In the genomic region with DNA sequence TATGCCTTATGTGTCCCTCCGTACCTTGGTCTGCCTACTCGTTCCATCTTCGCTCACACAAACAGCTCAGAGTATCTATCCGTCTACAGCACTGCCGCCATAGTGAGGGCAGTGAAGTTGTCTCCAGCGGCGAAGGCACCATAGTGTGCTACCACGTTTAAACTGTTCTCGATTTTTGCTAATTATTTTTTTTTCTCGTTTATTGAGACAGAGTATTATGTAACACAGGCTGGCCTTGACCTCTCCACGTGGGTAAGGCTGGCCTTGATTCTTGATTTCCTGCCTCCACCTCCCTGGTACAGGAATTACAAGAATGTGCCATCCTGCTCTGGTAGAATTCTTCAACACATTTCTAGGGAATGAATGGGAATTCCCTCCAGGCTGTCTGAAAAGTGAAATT, we compare ENCODE assay signal across 28 mouse cellular contexts.
"Had no signal": no experiment of that assay in that cellular context is flagged by ENCODE, and none has a peak within 500 bp of the region (broad histone marks: within the 10 kb centered on the region; RNA-seq: fewer than 3 reads in every experiment).

No protein-coding gene starts in this region.

- H3K27me3 ChIP-seq: embryonic facial prominence, embryonic 12.5 days; embryonic facial prominence, embryonic 13.5 days; embryonic facial prominence, embryonic 15.5 days; forebrain, embryonic 12.5 days; forebrain, embryonic 13.5 days; forebrain, embryonic 15.5 days had no signal

- H3K4me1 ChIP-seq: embryonic facial prominence, embryonic 10.5 days; embryonic facial prominence, embryonic 15.5 days; forebrain, embryonic 10.5 days; forebrain, embryonic 12.5 days; forebrain, embryonic 13.5 days; forebrain, embryonic 15.5 days had no signal

- H3K36me3 ChIP-seq: embryonic facial prominence, embryonic 10.5 days; embryonic facial prominence, embryonic 12.5 days; embryonic facial prominence, embryonic 13.5 days; embryonic facial prominence, embryonic 15.5 days; forebrain, embryonic 10.5 days; forebrain, embryonic 12.5 days; forebrain, embryonic 15.5 days had no signal

- H3K9ac ChIP-seq: embryonic facial prominence, embryonic 12.5 days; embryonic facial prominence, embryonic 13.5 days; embryonic facial prominence, embryonic 15.5 days; forebrain, embryonic 12.5 days; forebrain, embryonic 13.5 days; forebrain, embryonic 15.5 days; forebrain, postnatal 0 days had no signal

- H3K27ac ChIP-seq: embryonic facial prominence, embryonic 10.5 days; embryonic facial prominence, embryonic 13.5 days; embryonic facial prominence, embryonic 15.5 days; forebrain, embryonic 10.5 days; forebrain, embryonic 12.5 days; forebrain, embryonic 13.5 days; forebrain, embryonic 15.5 days; gastrocnemius, adult 2 months had no signal

- ATAC-seq: forebrain, embryonic 13.5 days; forebrain, embryonic 14.5 days; forebrain, embryonic 15.5 days; forebrain, embryonic 16.5 days; forebrain, postnatal 0 days had no signal

- H3K4me3 ChIP-seq: embryonic facial prominence, embryonic 10.5 days; embryonic facial prominence, embryonic 12.5 days; embryonic facial prominence, embryonic 13.5 days; embryonic facial prominence, embryonic 15.5 days; erythroblast, embryonic 14.5 days; forebrain, embryonic 10.5 days; forebrain, embryonic 12.5 days; forebrain, embryonic 13.5 days; forebrain, embryonic 15.5 days had no signal

- DNase-seq: cerebellum, adult 18-20 months; cerebellum, adult 2 months; cerebellum, adult 8-10 months; cerebellum, adult 9-10 months; cerebellum, adult 9-11 months; cerebellum, postnatal 10 days; cerebellum, postnatal 14 days; cerebellum, postnatal 25 days; cerebellum, postnatal 36 days; embryo, embryonic 11 days; forebrain, postnatal 0 days; gastrocnemius, adult 2 months; gastrocnemius, postnatal 10 days; gastrocnemius, postnatal 14 days; gastrocnemius, postnatal 25 days; gastrocnemius, postnatal 36 days; heart, adult 18-20 months had no signal

- H3K4me2 ChIP-seq: embryonic facial prominence, embryonic 12.5 days; embryonic facial prominence, embryonic 13.5 days; embryonic facial prominence, embryonic 15.5 days; forebrain, embryonic 12.5 days; forebrain, embryonic 13.5 days; forebrain, embryonic 15.5 days had no signal

- H3K9me3 ChIP-seq: embryonic facial prominence, embryonic 10.5 days; embryonic facial prominence, embryonic 12.5 days; embryonic facial prominence, embryonic 13.5 days; embryonic facial prominence, embryonic 15.5 days; forebrain, embryonic 10.5 days; forebrain, embryonic 12.5 days; forebrain, embryonic 13.5 days; forebrain, embryonic 15.5 days had no signal
